Mouse (Mus musculus): ENCODE data around the gene Nfu1. TPM values are rescaled to one million over a fixed set of nuclear protein-coding genes. Genes with fewer than 3 reads are reported as not detected.

Gene Nfu1
- polyA plus RNA-seq, 1 experiment from 2014 or later: 95.3 TPM

DNA sequence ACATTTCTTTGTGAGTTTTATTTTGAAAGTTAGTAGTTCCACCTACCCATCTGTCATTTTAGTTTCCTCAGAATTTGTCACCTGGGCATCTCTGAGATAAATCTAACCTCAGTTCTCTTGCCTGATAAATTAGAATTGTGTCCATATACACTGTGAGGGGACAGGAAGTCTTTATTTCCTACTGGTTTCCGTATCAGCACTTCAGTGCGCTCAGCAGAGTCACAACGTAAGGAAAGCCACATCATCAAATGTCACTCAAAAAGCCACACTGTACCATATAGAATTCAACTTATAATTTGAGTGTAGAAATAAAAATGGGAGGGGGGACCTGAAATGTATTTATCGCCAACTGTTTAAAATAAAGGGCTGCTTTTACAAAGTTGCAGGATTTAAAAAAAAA is 14.8 kb upstream of the Nfu1 start:
- peaks cover 28% of the 10 kb centered on the region for H3K36me3 ChIP-seq
- no peak overlapping the region for H3K4me2 ChIP-seq (replicated peaks)
- no peaks in the 10 kb centered on the region for H3K4me1 ChIP-seq
- no peak overlapping the region for H3K4me3 ChIP-seq (replicated peaks)
- H3K27ac ChIP-seq (replicated peaks): no peak overlapping the region
- 76% methylated on average over 4 of the region's 4 CpGs for WGBS
- no peaks in the 10 kb centered on the region for H3K27me3 ChIP-seq
- H3K9ac ChIP-seq: no peak overlapping the region
- no peaks in the 10 kb centered on the region for H3K9me3 ChIP-seq (replicated peaks)
- ATAC-seq (ENCODE audit: insufficient number of reproducible peaks, low FRiP score, low TSS enrichment, low read depth): no peak

DNA sequence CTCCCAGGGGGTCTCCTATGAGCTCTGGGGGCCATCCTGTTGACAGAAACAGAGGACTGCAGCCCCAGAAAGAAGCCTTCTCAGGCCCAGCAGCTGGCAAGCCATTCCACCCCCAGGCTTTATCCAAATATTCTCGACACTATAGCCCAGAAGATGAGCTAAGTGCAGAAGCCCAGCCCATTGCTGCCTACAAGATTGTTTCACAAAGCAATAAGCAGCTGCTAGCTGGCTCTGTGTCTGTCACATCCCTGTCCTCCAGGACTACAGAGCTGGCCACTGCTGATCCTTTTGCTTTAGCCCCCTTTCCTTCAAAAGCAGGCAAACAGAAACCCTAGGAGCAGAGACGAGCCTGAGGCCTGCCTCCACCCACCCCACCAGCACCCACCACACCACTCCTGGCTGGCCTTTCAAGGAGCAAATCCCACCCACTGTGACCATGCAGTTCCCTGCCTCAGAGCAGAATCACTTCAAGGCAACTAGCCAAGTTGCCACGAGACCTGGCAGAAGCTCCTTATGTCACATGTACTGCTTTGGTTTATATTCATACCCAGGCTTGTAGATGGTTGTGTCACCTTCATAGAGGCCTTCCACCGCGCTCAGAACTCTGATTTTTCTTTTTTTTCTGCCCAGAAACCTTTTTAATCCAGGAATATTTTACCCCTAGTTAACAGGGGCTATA is 12.3 kb upstream of the Nfu1 start:
- no peak overlapping the region for H3K4me3 ChIP-seq (replicated peaks)
- 75% methylated on average over 5 of the region's 5 CpGs for WGBS
- no peak overlapping the region for H3K4me2 ChIP-seq (replicated peaks)
- H3K9me3 ChIP-seq (replicated peaks): no peaks in the 10 kb centered on the region
- no peak overlapping the region for H3K9ac ChIP-seq
- ATAC-seq (ENCODE audit: insufficient number of reproducible peaks, low FRiP score, low TSS enrichment, low read depth): no peak
- H3K27me3 ChIP-seq: no peaks in the 10 kb centered on the region
- H3K4me1 ChIP-seq: no peaks in the 10 kb centered on the region
- 0 out of 2 replicates have a peak overlapping the region, but pooled peaks have one; percentile 17 for H3K27ac ChIP-seq (replicated peaks)
- H3K36me3 ChIP-seq: peaks cover 28% of the 10 kb centered on the region

DNA sequence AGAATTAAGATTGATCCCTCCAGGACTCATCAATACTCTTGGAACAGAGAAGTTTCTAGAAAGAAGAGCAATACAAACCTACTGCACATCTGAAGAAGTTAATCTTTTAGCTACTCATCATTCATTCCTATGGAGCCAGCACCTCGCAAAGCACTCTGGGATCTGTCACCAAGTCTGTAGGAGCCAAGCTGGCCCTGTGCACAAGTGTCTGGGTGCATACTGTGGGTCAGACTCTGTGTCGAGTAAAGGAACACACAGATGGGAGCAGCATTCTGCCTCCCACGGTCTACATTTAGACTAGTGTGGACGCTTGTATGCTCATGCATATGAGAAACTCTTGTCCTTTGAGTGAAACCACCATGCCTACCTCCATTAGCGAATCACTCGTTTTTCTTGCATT is 11.7 kb upstream of the Nfu1 start:
- no peak overlapping the region for H3K27ac ChIP-seq (replicated peaks)
- no peak overlapping the region for H3K4me2 ChIP-seq (replicated peaks)
- 96% methylated on average over 6 of the region's 6 CpGs for WGBS
- H3K36me3 ChIP-seq: peaks cover 28% of the 10 kb centered on the region
- H3K9ac ChIP-seq: no peak overlapping the region
- no peaks in the 10 kb centered on the region for H3K27me3 ChIP-seq
- no peak overlapping the region for H3K4me3 ChIP-seq (replicated peaks)
- ATAC-seq (ENCODE audit: insufficient number of reproducible peaks, low FRiP score, low TSS enrichment, low read depth): no peak
- H3K4me1 ChIP-seq: peaks cover 3% of the 10 kb centered on the region
- no peaks in the 10 kb centered on the region for H3K9me3 ChIP-seq (replicated peaks)

DNA sequence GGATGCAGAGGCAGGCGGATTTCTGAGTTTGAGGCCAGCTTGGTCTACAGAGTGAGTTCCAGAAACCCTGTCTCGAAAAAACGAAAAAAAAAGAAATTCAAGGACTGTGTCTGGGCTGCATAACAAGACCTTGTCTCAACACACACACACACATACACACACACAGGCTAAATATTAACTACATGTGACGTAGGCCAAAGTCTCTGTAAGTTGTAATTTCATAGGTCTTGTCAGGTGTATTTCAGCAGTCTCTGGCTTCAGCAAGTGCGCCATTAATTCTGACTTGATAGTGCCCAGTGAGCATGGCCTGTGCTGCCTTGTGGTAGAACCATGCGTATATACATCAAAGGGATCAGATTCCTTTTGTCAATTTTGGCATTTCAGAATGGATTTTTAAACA is 7.0 kb upstream of the Nfu1 start:
- WGBS: 89% methylated on average over 6 of the region's 6 CpGs
- Histone ChIP-seq H3K4me1 (peaks cover 8% of the 10 kb centered on the region), H3K9me3 (replicated peaks) (no peaks in the 10 kb centered on the region), H3K4me2 (replicated peaks) (no peak overlapping the region), H3K4me3 (replicated peaks) (no peak overlapping the region), H3K36me3 (peaks cover 14% of the 10 kb centered on the region), H3K9ac (no peak overlapping the region), H3K27ac (replicated peaks) (peak overlapping the region; percentile 80), H3K27me3 (no peaks in the 10 kb centered on the region)
- ATAC-seq (ENCODE audit: insufficient number of reproducible peaks, low FRiP score, low TSS enrichment, low read depth): 0 out of 2 replicates have a peak, but pooled peaks have one; percentile 32

DNA sequence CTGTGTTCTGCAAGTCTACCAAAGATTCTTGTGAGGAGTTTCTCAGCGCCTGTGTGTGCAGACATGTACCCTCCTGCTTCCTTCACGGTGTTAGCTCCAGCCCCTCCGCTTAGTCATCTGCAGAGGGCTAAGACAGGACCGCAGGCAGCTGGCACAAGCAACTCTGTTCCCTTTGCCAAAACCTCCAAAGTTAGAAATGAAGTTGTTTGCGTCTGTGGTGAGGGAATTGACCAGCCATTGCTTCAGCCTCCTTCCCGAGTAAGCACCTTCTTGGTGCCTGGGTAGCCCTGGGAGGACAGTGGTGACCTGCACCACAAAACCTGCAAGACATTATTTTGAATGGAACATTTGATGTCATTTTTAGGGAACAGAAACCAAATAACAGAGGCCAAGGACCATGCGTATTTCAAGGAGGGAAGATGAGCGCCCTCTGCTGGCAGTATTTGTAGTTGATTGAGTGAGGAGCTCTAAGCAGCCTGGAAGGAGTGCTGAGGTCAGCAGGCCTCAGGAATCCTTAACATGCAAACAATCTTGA is 6.4 kb upstream of the Nfu1 start:
- H3K4me1 ChIP-seq: peaks cover 8% of the 10 kb centered on the region
- no peaks in the 10 kb centered on the region for H3K9me3 ChIP-seq (replicated peaks)
- ATAC-seq (ENCODE audit: insufficient number of reproducible peaks, low FRiP score, low TSS enrichment, low read depth): peak; percentile 83
- H3K4me3 ChIP-seq (replicated peaks): no peak overlapping the region
- H3K27ac ChIP-seq (replicated peaks): peak overlapping the region; percentile 80
- WGBS: 36% methylated on average over 8 of the region's 8 CpGs
- H3K36me3 ChIP-seq: 0 out of 2 replicates have a peak, but pooled peaks cover 8% of the 10 kb centered on the region
- H3K4me2 ChIP-seq (replicated peaks): peak overlapping the region; percentile 33; the same call in 1 of the 2 replicates
- no peak overlapping the region for H3K9ac ChIP-seq
- H3K27me3 ChIP-seq: no peaks in the 10 kb centered on the region

DNA sequence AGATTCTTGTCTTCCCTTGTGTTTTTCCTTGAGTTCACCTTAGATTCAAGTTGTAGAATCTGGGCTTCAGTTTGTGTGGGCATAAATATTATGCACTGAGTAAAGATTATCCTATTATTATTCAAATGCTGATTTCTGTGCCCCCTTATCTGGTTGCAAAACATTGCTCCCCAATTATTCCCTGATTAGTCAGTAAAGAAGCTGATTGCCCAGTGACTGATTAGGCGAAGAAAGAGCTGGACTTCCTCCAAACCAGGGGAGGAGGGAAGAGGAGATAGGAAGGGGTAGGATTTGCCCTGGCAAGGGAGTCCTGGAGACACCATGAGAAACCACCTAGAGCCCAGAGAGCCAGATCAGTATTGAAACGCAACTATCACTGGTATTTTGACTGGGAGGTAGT is 4.9 kb upstream of the Nfu1 start:
- H3K4me3 ChIP-seq (replicated peaks): no peak overlapping the region
- H3K27me3 ChIP-seq: no peaks in the 10 kb centered on the region
- peaks cover 9% of the 10 kb centered on the region for H3K4me1 ChIP-seq
- H3K27ac ChIP-seq (replicated peaks): no peak overlapping the region
- 73% methylated on average over 2 of the region's 2 CpGs for WGBS
- no peak for ATAC-seq (ENCODE audit: insufficient number of reproducible peaks, low FRiP score, low TSS enrichment, low read depth)
- no peaks in the 10 kb centered on the region for H3K9me3 ChIP-seq (replicated peaks)
- no peak overlapping the region for H3K9ac ChIP-seq
- no peaks in the 10 kb centered on the region for H3K36me3 ChIP-seq
- no peak overlapping the region for H3K4me2 ChIP-seq (replicated peaks)

DNA sequence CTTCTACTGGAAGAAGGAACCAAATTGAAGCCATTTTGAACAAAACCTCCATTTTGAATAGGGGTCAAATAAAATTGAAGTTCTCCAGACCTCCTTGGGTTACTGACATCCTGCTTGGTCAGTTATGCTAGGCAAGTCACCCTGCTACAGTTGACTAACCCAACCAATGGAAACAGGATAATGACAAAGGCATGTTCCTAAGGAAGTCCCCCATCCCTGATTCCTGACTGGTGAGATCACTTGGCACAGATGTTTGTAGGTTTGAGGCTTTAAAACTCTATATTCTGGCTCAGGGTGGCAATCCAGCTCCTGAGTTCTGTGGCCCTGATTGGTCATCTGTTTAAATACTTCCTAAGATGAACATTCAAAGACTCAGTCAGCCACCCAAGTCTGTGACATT is 3.5 kb upstream of the Nfu1 start:
- Histone ChIP-seq H3K27me3 (no peaks in the 10 kb centered on the region), H3K4me1 (peaks cover 18% of the 10 kb centered on the region), H3K27ac (replicated peaks) (no peak overlapping the region), H3K9ac (no peak overlapping the region), H3K4me2 (replicated peaks) (no peak overlapping the region), H3K9me3 (replicated peaks) (no peaks in the 10 kb centered on the region), H3K4me3 (replicated peaks) (no peak overlapping the region), H3K36me3 (no peaks in the 10 kb centered on the region)
- ATAC-seq (ENCODE audit: insufficient number of reproducible peaks, low FRiP score, low TSS enrichment, low read depth): no peak

DNA sequence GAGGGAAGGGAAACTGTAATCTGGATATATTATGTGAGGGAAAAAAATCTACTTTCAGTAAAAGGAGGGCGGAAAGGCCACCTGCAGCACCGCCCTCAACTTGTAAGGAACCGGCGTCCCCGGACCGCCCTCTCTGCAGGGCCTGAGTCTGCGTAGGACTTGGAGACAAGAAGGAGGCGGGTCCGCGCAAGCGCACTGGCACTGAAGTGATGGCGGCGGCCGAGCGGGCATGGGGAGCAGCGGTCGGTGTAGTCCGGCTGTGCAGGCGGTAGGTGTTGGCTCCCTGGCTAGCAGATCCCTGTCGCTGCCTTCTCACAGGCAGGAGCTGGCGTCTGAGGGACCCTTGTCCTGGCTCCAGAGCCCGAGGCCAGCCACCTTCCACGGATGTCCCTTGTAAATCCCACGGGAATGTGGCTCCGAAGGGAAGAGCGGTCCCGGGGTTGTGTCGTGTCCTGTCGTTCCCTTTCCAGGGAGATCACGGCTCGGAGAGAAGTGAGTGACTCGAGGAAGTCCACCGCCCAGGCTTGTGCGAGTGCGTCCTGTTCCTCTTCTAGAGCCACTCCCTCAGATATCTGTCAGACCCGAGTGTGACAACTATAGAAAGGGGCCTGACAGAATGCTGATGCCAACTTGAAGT is 774 bp downstream of the Nfu1 start:
- Histone ChIP-seq H3K4me3 (replicated peaks) (peak overlapping the region; percentile 74), H3K9ac (peak overlapping the region; percentile 90), H3K36me3 (peaks cover 11% of the 10 kb centered on the region), H3K27me3 (no peaks in the 10 kb centered on the region), H3K4me2 (replicated peaks) (peak overlapping the region; percentile 54), H3K27ac (replicated peaks) (peak overlapping the region; percentile 84), H3K4me1 (peaks cover 14% of the 10 kb centered on the region), H3K9me3 (replicated peaks) (no peaks in the 10 kb centered on the region)
- ATAC-seq (ENCODE audit: insufficient number of reproducible peaks, low FRiP score, low TSS enrichment, low read depth): peak; percentile 95
- WGBS: under 1% methylated on average over 36 of the region's 36 CpGs

DNA sequence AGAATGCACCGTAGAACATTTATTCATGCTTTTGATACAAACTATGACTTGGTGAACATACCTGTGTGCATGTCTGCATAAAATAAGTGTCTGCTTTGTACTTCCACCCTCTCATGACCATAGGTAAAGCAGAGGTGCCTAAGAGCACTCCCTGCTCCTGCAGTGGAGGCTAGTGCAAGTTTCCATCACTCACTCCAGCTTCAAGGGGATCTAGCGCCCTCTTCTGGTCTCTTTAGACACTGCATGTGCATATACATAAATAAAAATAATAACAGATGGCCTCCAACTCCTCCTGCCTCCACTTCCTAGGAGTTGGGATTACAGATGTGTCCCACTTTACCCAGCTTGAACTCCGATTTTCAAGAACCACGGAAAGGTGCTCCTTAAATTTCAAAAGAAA is 7.9 kb downstream of the Nfu1 start:
- H3K4me3 ChIP-seq (replicated peaks): no peak overlapping the region
- H3K9ac ChIP-seq: no peak overlapping the region
- no peaks in the 10 kb centered on the region for H3K27me3 ChIP-seq
- H3K4me1 ChIP-seq: no peaks in the 10 kb centered on the region
- ATAC-seq (ENCODE audit: insufficient number of reproducible peaks, low FRiP score, low TSS enrichment, low read depth): no peak
- no peaks in the 10 kb centered on the region; the same call in 1 of the 2 replicates for H3K9me3 ChIP-seq (replicated peaks)
- no peak overlapping the region for H3K4me2 ChIP-seq (replicated peaks)
- WGBS: 56% methylated on average over 4 of the region's 4 CpGs
- no peak overlapping the region for H3K27ac ChIP-seq (replicated peaks)
- H3K36me3 ChIP-seq: peaks cover 63% of the 10 kb centered on the region

DNA sequence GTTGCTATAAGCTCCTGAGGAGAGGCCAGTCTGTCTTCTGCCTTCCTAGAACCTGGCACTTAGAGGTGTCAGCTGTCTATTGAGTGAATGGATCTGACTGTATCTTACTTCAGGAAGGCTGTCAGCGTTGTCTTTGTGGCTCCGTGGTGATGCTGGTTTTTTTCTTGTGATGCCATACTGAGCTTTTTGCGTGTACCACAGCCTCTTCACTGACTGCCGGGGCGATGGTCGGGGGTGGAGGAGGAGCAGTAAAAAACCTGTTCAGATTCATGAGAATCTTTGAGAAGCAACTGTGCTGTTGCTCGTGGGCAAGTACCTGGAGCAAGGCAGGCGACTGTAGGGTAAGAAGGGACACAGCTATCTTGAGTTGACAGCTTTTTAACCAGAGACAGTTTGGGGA is 9.8 kb downstream of the Nfu1 start:
- Histone ChIP-seq H3K4me2 (replicated peaks) (no peak overlapping the region), H3K27ac (replicated peaks) (no peak overlapping the region), H3K36me3 (peaks cover 69% of the 10 kb centered on the region), H3K9ac (no peak overlapping the region), H3K27me3 (no peaks in the 10 kb centered on the region), H3K9me3 (replicated peaks) (no peaks in the 10 kb centered on the region; the same call in 1 of the 2 replicates), H3K4me1 (no peaks in the 10 kb centered on the region), H3K4me3 (replicated peaks) (no peak overlapping the region)
- ATAC-seq (ENCODE audit: insufficient number of reproducible peaks, low FRiP score, low TSS enrichment, low read depth): no peak
- WGBS: 92% methylated on average over 8 of the region's 8 CpGs

DNA sequence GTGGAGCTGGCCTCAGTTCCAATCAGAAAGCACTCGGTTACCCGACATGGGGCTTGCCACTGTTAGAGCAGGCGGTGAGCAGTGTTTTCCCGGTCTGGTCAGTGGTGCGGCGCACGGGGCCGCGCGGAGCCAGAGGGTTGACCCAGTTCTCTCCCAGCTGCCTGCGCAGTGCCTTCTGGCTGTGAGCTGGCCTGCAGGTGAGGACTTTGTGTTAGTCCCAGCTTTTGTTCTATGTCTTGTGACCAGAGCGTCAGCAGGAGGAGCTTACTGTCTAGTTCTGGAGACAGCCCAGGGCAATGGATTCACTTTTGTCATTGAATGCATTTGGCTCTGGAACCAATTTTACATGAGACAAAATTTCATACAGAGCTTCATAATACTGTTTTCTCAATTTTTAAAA is 12.8 kb downstream of the Nfu1 start:
- Histone ChIP-seq H3K27me3 (no peaks in the 10 kb centered on the region), H3K9ac (no peak overlapping the region), H3K4me3 (replicated peaks) (no peak overlapping the region), H3K27ac (replicated peaks) (no peak overlapping the region), H3K4me1 (no peaks in the 10 kb centered on the region), H3K36me3 (peaks cover 75% of the 10 kb centered on the region), H3K9me3 (replicated peaks) (no peaks in the 10 kb centered on the region; the same call in 1 of the 2 replicates), H3K4me2 (replicated peaks) (no peak overlapping the region)
- no peak for ATAC-seq (ENCODE audit: insufficient number of reproducible peaks, low FRiP score, low TSS enrichment, low read depth)
- 96% methylated on average over 12 of the region's 12 CpGs for WGBS

All from embryonic facial prominence, embryonic 15.5 days (tissue).